Mouse (Mus musculus): ENCODE data around the gene Bag3. TPM values are rescaled to one million over a fixed set of nuclear protein-coding genes. Genes with fewer than 3 reads are reported as not detected.

The Bag3 gene
- polyA plus RNA-seq, 1 experiment from 2014 or later = 3.6 TPM

- no peak for ATAC-seq (ENCODE audit: low read depth)
- Histone ChIP-seq H3K9me3 (no peaks in the 10 kb centered on the region), H3K36me3 (no peaks in the 10 kb centered on the region), H3K27ac (replicated peaks) (no peak overlapping the region), H3K4me1 (replicated peaks) (peaks cover 6% of the 10 kb centered on the region; the same call in 1 of the 2 replicates), H3K4me3 (no peak overlapping the region), H3K27me3 (no peaks in the 10 kb centered on the region), H3K9ac (no peak overlapping the region), H3K4me2 (no peak overlapping the region)
- WGBS = 52% methylated on average over 4 of the region's 4 CpGs
These were observed 48.6 kb downstream of the Bag3 start for GRCm38 (mm10) chr7:128572030-128572429.

- no peak overlapping the region for H3K27ac ChIP-seq (replicated peaks)
- H3K9ac ChIP-seq = no peak overlapping the region
- WGBS = 93% methylated on average over 5 of the region's 5 CpGs
- H3K27me3 ChIP-seq = no peaks in the 10 kb centered on the region
- no peak overlapping the region for H3K4me2 ChIP-seq
- peaks cover 6% of the 10 kb centered on the region; the same call in 1 of the 2 replicates for H3K4me1 ChIP-seq (replicated peaks)
- no peaks in the 10 kb centered on the region for H3K9me3 ChIP-seq
- no peak for ATAC-seq (ENCODE audit: low read depth)
- H3K36me3 ChIP-seq = no peaks in the 10 kb centered on the region
- no peak overlapping the region for H3K4me3 ChIP-seq
These were observed 51.8 kb downstream of the Bag3 start for GRCm38 (mm10) chr7:128575211-128575610.

- no peak overlapping the region for H3K9ac ChIP-seq
- H3K36me3 ChIP-seq = no peaks in the 10 kb centered on the region
- 71% methylated on average over 2 of the region's 2 CpGs for WGBS
These were observed 52.4 kb downstream of the Bag3 start for GRCm38 (mm10) chr7:128575794-128576193.

GRCm38 (mm10) chr7:128577607-128578006 lies 54.2 kb downstream of the Bag3 start:
- H3K4me2 ChIP-seq = no peak overlapping the region
- ATAC-seq (ENCODE audit: low read depth) = no peak
- WGBS = 18% methylated on average over 1 of the region's 1 CpGs
- no peak overlapping the region for H3K9ac ChIP-seq
- H3K9me3 ChIP-seq = no peaks in the 10 kb centered on the region
- H3K4me1 ChIP-seq (replicated peaks) = peaks cover 15% of the 10 kb centered on the region
- H3K4me3 ChIP-seq = no peak overlapping the region
- H3K27me3 ChIP-seq = no peaks in the 10 kb centered on the region
- no peaks in the 10 kb centered on the region for H3K36me3 ChIP-seq
- no peak overlapping the region for H3K27ac ChIP-seq (replicated peaks)

More at GRCm38 (mm10) chr7:128575794-128576193, 52.4 kb downstream of the Bag3 start:
- Histone ChIP-seq H3K4me3 (no peak overlapping the region), H3K4me1 (replicated peaks) (peaks cover 6% of the 10 kb centered on the region; the same call in 1 of the 2 replicates), H3K27ac (replicated peaks) (no peak overlapping the region), H3K27me3 (no peaks in the 10 kb centered on the region), H3K9me3 (no peaks in the 10 kb centered on the region), H3K4me2 (no peak overlapping the region)
- ATAC-seq (ENCODE audit: low read depth) = no peak

- no peak overlapping the region for H3K4me2 ChIP-seq
- no peaks in the 10 kb centered on the region for H3K36me3 ChIP-seq
- H3K27me3 ChIP-seq = no peaks in the 10 kb centered on the region
- ATAC-seq (ENCODE audit: low read depth) = no peak
- H3K4me3 ChIP-seq = no peak overlapping the region
- 38% methylated on average over 10 of the region's 10 CpGs for WGBS
- peaks cover 15% of the 10 kb centered on the region for H3K4me1 ChIP-seq (replicated peaks)
- H3K9me3 ChIP-seq = no peaks in the 10 kb centered on the region
- no peak overlapping the region for H3K9ac ChIP-seq
- H3K27ac ChIP-seq (replicated peaks) = no peak overlapping the region
These were observed 55.0 kb downstream of the Bag3 start for GRCm38 (mm10) chr7:128578199-128578945.

GRCm38 (mm10) chr7:128579381-128579780 lies 56.0 kb downstream of the Bag3 start:
- Histone ChIP-seq H3K36me3 (no peaks in the 10 kb centered on the region), H3K27me3 (no peaks in the 10 kb centered on the region), H3K4me2 (no peak overlapping the region), H3K4me1 (replicated peaks) (peaks cover 9% of the 10 kb centered on the region; the same call in 1 of the 2 replicates), H3K27ac (replicated peaks) (no peak overlapping the region), H3K9me3 (no peaks in the 10 kb centered on the region), H3K9ac (no peak overlapping the region), H3K4me3 (no peak overlapping the region)
- no peak for ATAC-seq (ENCODE audit: low read depth)
- WGBS = 68% methylated on average over 2 of the region's 2 CpGs

- no peak for ATAC-seq (ENCODE audit: low read depth)
- Histone ChIP-seq H3K9ac (no peak overlapping the region), H3K4me3 (no peak overlapping the region), H3K4me2 (no peak overlapping the region), H3K27ac (replicated peaks) (no peak overlapping the region), H3K27me3 (no peaks in the 10 kb centered on the region), H3K4me1 (replicated peaks) (peaks cover 9% of the 10 kb centered on the region; the same call in 1 of the 2 replicates), H3K9me3 (no peaks in the 10 kb centered on the region), H3K36me3 (no peaks in the 10 kb centered on the region)
- 95% methylated on average over 6 of the region's 6 CpGs for WGBS
These were observed 56.9 kb downstream of the Bag3 start for GRCm38 (mm10) chr7:128580318-128580717.

- Histone ChIP-seq H3K4me2 (no peak overlapping the region), H3K27ac (replicated peaks) (peak overlapping the region; percentile 67), H3K9me3 (no peaks in the 10 kb centered on the region), H3K4me3 (no peak overlapping the region), H3K4me1 (replicated peaks) (peaks cover 9% of the 10 kb centered on the region; the same call in 1 of the 2 replicates), H3K36me3 (no peaks in the 10 kb centered on the region), H3K9ac (no peak overlapping the region), H3K27me3 (no peaks in the 10 kb centered on the region)
- 0 out of 2 replicates have a peak, but pooled peaks have one; percentile 27 for ATAC-seq (ENCODE audit: low read depth)
- 71% methylated on average over 15 of the region's 15 CpGs for WGBS
These were observed 58.6 kb downstream of the Bag3 start for GRCm38 (mm10) chr7:128581864-128582484.

- Histone ChIP-seq H3K4me3 (no peak overlapping the region), H3K36me3 (no peaks in the 10 kb centered on the region), H3K4me2 (no peak overlapping the region), H3K9ac (no peak overlapping the region), H3K4me1 (replicated peaks) (peaks cover 9% of the 10 kb centered on the region; the same call in 1 of the 2 replicates), H3K27ac (replicated peaks) (no peak overlapping the region), H3K9me3 (no peaks in the 10 kb centered on the region), H3K27me3 (no peaks in the 10 kb centered on the region)
- WGBS = 78% methylated on average over 6 of the region's 6 CpGs
- no peak for ATAC-seq (ENCODE audit: low read depth)
These were observed 60.0 kb downstream of the Bag3 start for GRCm38 (mm10) chr7:128583213-128583948.

- Histone ChIP-seq H3K27me3 (no peaks in the 10 kb centered on the region), H3K4me1 (replicated peaks) (peaks cover 16% of the 10 kb centered on the region), H3K4me2 (no peak overlapping the region), H3K9ac (no peak overlapping the region), H3K4me3 (no peak overlapping the region), H3K27ac (replicated peaks) (no peak overlapping the region), H3K9me3 (no peaks in the 10 kb centered on the region), H3K36me3 (no peaks in the 10 kb centered on the region)
- ATAC-seq (ENCODE audit: low read depth) = no peak
- 72% methylated on average over 4 of the region's 4 CpGs for WGBS
These were observed 64.0 kb downstream of the Bag3 start for GRCm38 (mm10) chr7:128587334-128587933.

- 7% methylated on average over 9 of the region's 9 CpGs for WGBS
- peak overlapping the region; percentile 55; the same call in 1 of the 2 replicates for H3K9ac ChIP-seq
- ATAC-seq (ENCODE audit: low read depth) = peak; percentile 84
- H3K27ac ChIP-seq (replicated peaks) = peak overlapping the region; percentile 82
- H3K27me3 ChIP-seq = no peaks in the 10 kb centered on the region
- peaks cover 29% of the 10 kb centered on the region for H3K4me1 ChIP-seq (replicated peaks)
- H3K4me3 ChIP-seq = no peak overlapping the region
- no peaks in the 10 kb centered on the region for H3K36me3 ChIP-seq
- no peaks in the 10 kb centered on the region for H3K9me3 ChIP-seq
- H3K4me2 ChIP-seq = peak overlapping the region; percentile 55; the same call in 1 of the 2 replicates
These were observed 68.1 kb downstream of the Bag3 start for GRCm38 (mm10) chr7:128591345-128592084.
